Mouse (Mus musculus): ENCODE measurements around the gene Ctbs.

Ctbs gene

DNA sequence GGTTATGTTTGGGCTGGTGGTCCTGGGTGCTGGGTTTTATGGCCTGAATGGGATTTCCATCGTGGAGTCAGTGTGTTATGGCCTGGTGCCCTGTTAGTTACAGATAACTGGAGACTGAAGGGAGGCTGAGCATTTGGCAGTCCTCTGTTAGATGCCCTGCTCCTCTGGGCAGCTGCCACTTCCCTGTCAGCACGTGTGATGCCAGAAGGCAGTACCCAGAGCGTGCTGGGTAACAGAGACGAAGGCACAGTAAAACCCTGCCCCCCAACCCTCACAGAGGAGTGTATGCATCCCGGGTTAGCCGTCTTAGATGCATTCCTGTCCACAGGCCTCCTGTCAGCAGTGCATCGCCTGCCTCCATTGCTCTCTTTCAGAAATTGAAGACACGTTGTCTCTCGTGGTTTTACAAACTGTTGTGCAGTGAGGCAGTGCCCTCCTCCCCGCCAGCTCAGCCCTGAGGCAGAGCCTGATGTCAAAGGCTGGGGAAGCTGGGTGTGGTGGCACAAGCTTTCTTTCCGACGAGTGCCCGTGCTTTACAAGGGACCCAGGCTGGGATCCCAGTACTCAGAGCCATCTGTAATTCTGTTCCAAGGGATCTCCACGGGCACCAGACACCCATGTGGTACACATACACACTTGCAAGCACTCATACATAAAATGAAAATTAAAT, 15.8 kb upstream of the Ctbs start:
- DNase-seq (ENCODE audit: low read depth) = no peak

GRCm38 (mm10) chr3:146434686-146435085, 14.9 kb upstream of the Ctbs start:
- DNase-seq (ENCODE audit: low read depth) = no peak

DNA sequence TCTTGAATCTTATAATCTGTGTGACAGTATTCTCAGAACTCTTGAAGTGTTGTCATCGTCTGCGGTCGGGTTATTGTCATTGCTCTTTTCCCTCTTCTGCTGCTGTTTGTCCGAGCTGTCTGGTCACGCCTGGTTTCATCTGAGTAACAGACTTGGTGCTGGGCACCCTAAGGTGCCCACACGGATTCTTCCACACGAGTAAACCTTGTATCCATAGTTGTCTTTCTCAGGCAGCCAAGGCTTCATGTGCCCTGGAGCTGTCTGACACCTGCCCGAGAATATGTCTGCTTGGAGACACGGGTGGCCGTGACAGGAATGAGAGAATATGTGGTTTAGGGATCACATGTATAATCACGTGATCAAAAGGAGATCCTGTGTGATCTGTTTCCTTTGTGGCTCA, 14.1 kb upstream of the Ctbs start:
- no peak for DNase-seq (ENCODE audit: low read depth)

GRCm38 (mm10) chr3:146436114-146436513, 13.5 kb upstream of the Ctbs start:
- DNase-seq (ENCODE audit: low read depth) = no peak

- DNase-seq (ENCODE audit: low read depth) = no peak
These were observed 9.6 kb upstream of the Ctbs start for GRCm38 (mm10) chr3:146440011-146440410.

GRCm38 (mm10) chr3:146440422-146440821, 9.2 kb upstream of the Ctbs start:
- no peak for DNase-seq (ENCODE audit: low read depth)

GRCm38 (mm10) chr3:146442484-146442883, 7.1 kb upstream of the Ctbs start:
- no peak for DNase-seq (ENCODE audit: low read depth)

DNA sequence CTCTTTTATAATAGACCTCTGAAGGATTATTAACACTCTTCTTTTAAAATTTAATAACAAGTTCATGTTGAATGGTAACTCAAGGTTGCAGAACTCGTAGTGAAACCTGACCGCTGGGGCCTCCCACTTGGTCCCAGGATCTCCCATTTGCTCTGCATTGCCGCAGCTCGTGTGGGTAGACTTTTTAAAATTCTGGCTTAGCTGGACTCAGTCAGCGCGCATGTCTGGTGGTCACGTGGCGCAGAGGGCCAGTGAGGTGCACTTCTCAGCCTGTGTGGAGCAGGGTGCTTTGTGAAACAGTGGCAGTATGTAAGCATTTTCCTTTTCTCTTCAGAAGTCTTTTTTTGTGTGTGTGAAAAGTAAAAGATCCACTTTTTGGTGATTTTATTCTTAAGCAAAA, 6.7 kb upstream of the Ctbs start:
- no peak for DNase-seq (ENCODE audit: low read depth)

GRCm38 (mm10) chr3:146443380-146443779, 6.2 kb upstream of the Ctbs start:
- DNase-seq (ENCODE audit: low read depth) = no peak

- DNase-seq (ENCODE audit: low read depth) = no peak
These were observed 4.7 kb upstream of the Ctbs start for GRCm38 (mm10) chr3:146444880-146445279.

- DNase-seq (ENCODE audit: low read depth) = no peak
These were observed 2.4 kb upstream of the Ctbs start for GRCm38 (mm10) chr3:146447156-146447555.

- DNase-seq (ENCODE audit: low read depth) = no peak
These were observed 2.0 kb upstream of the Ctbs start for GRCm38 (mm10) chr3:146447598-146447997.

- no peak for DNase-seq (ENCODE audit: low read depth)
These were observed 1.2 kb upstream of the Ctbs start for GRCm38 (mm10) chr3:146448372-146448771.

DNA sequence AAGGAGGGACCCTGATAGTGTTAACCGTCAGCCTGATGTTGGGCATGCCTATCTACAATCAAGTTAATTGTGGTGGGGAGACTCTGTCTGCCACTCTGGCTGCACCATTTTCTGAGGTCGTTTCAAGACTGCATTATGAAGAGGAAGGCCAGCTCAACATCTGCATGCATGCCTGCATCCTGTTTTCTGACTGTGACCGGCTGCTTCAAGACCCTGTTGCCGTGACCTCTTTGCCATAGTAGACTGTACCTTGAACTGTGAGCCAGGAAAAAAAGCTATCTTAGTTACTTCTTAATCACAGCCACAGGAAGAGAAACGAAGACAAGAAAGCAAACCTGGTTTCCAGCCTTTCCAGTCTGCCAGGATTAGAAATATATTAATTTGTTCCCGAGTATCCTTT, 626 bp upstream of the Ctbs start:
- DNase-seq (ENCODE audit: low read depth) = no peak

DNA sequence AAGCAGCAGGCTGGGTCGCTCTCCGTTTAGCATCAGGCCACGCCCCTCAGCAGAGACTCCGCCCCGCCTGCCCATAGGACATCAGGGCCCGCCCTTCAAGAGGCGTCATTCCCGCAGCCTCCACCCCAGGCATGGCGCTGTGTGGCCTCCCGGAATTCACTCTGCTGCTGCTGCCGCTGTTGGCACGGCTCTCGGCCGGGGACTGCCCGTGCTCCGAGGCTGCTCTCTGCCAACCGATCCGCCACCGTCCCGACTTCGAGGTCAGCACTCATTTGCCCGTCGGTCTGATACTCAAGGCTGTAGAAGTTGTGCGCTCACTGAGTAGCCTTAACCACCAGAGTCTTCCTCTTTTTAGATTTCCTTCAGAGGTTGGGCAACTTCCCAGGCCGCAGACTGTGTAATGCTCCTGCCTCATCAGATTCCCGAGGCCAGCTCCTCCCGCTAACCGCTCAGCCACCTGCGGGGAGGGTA, 811 bp downstream of the Ctbs start:
- peak; percentile 97 for DNase-seq (ENCODE audit: low read depth)

GRCm38 (mm10) chr3:146451375-146451774, 1.8 kb downstream of the Ctbs start:
- DNase-seq (ENCODE audit: low read depth) = peak; percentile 16

DNA sequence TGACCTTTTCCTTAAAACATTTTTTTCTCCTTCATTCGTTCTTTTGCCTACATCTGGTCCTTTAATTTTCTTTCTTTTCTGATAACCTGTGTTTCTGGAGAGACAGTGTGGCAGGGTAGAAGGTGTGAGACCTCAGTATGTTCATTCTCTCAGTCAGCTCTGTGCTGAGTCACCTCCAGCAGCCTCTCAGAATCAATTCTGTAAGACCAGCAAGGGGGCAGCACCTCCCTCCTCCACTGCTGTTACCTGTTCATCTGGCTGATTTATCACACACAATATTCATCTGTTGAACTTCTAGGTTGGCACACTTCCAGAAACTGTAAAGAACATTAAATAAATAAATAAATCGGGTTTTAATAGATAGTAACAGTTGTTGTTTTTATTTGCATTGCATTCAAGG, 13.3 kb downstream of the Ctbs start:
- DNase-seq (ENCODE audit: low read depth) = peak; percentile 31

DNA sequence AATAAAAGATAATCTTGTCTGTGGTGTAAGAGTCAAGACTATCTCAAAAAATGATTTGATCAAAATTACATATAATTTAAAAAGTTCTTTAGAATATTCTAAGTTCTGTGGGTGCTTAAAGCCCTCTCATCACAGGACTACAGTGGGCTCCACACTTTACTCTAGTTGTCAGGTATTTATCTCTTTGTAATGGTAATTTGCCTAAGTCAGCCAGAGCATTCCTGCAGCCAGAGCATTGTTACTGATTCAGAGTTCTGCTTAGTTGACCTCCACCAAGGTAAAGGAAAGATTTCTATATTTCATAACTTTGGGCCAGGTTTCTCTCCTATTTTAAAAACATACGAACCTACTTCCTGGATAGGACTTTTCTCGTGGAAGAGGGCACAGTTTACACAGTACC, 19.6 kb downstream of the Ctbs start:
- DNase-seq (ENCODE audit: low read depth) = no peak

DNA sequence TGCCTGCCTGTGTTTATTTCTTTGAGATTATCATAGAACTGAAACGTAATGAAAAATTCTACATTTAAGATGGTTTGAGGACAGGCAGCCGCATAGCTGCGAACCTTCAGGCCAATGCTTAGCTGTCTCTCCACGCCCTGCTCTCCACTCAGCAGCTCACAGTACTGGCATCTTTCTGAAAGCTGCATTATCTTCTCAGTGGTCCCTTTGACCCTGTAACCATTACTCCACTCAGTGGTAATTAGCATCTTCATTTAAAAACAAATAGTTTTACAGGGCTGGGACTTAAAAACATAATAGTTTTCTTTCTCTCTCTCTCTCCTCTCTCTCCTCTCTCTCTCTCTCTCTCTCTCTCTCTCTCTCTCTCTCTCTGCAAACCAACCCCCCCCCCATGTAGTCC, 23.1 kb downstream of the Ctbs start:
- no peak for DNase-seq (ENCODE audit: low read depth)

- DNase-seq (ENCODE audit: low read depth) = peak; percentile 52
These were observed 24.1 kb downstream of the Ctbs start for GRCm38 (mm10) chr3:146473741-146474140.

GRCm38 (mm10) chr3:146474428-146474827, 24.8 kb downstream of the Ctbs start:
- DNase-seq (ENCODE audit: low read depth) = peak; percentile 68

DNA sequence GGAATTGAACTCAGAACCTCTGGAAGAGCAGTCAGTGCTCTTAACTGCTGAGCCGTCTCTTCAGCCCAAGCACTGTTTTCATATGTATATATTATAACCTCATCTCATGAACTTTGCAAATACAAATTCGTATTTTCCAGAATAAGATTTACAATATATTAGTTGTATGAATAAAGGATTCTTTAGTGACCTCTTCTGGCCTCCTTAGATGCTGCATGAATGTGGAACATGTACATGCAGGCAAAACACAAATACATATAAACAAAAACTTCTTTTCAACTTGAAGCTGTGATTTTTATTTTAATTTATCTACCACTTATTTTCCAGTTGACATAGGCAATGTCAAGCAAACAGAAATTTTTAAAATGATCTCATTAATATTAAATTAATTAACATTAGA, 32.4 kb downstream of the Ctbs start:
- DNase-seq (ENCODE audit: low read depth) = peak; percentile 54

DNA sequence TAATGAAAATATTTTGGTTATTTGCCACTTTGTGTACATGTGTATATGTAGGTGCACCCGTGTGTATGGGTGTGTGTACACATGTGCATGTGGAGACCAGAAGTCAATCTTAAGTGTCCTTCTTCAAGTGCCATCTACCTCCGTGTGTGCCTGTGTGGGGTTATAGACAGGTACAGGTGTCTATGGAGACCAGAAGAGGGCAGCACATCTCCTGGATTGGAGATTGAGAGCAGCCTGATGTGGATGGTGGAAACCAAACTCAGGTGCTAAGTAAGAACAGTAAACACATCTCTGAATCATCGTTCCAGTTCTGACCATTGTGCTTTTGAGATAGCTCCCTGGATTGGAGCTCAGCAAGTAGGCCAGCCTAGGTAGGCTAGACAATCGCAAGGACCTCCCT, 36.9 kb downstream of the Ctbs start:
- DNase-seq (ENCODE audit: low read depth) = no peak

DNA sequence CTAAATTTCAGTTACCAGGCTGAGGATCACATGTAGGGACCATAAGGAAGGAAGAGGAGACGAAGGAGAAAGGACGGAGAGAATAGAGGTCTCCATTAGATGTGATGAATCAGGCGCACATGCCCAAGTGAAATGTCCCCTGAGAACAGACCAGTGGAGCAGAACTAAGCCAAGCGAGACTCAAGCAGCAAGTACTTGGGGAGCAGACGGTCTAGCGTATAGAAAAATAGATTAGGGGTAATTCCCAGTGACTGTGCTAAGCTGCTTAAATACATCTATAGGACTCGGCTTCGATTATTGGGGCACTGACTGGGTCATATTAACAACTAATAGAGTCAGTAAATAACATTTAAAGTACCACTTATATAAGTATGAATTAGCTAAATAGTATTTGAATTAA, 45.3 kb downstream of the Ctbs start:
- no peak for DNase-seq (ENCODE audit: low read depth)
